Mouse (Mus musculus) left cerebral cortex, adult 2 months (tissue): Measurements from ENCODE around the gene Cab39. TPM values are rescaled to one million over a fixed set of nuclear protein-coding genes. Genes with fewer than 3 reads are reported as not detected.

Source experiments
- DNase-seq, 2 experiments: peaks; one replicate each; pipeline ENCODE4 v3.0.0; 2021 to 2022; ENCODE audit warnings: low spot score in 2 of 2, mixed read lengths in 1 of 2; ENCODE audit errors: extremely low spot score in 1 of 2
- H3K27ac ChIP-seq: fragments of 200-600 bp; 2 replicates; pipeline ENCODE4 v1.8.1; 2022
- H3K4me3 ChIP-seq: fragments of 200-600 bp; 2 replicates; pipeline ENCODE4 v1.8.1; 2022
- CTCF ChIP-seq: fragments of 200-600 bp; IDR thresholded peaks from 2 replicates; pipeline ENCODE4 v1.8.1; 2022; ENCODE audit warnings: antibody characterized with exemption, mild to moderate bottlenecking, moderate library complexity
- intact Hi-C: fragments of 180-260 bp; cut with DNase I; formaldehyde crosslinking; loops from one replicate; pipeline ENCODE4 v1.15.1; 2025
- total RNA-seq, 2 experiments: library from RNA; stranded (reverse); gene quantifications; 2 replicates each; pipeline ENCODE4 v1.2.3; 2021

Cab39 gene
- total RNA-seq, 2 experiments from 2014 or later, result 149 to 175 TPM

DNA sequence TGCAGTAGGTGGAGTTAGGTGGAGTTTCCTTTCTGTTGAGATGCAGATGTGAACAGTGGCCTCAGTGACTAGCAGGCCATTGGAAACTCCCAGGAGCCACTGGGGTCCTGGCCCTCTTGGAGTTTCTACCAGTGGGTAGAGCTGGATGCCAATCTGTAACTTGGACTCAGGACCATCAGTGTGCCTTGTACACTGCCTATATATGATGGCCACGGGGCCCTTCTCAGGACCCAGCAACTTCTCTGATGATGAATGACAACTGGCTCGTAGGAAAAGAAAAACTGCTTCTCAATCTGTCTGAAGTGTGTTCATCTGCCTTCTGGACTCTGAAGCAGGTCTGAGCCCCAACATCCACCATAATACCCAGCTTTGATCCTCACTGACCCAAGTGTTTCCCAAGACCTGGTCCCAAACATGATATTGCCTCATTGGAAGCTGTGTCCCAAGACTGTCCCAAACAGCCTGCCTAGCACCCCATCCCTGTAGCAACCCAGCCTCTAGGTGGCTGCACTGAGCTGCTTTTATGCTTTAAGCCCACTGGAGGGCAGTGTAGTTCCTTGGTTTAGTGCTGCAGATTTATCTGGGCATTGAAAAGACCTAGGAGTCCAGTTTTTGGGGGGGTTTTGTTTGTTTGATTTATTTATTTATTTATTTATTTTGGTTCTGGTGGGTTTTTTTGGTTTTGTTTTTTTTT is 59.9 kb downstream of the Cab39 start:
- Histone ChIP-seq H3K4me3 (no peak overlapping the region), H3K27ac (no peak overlapping the region)
- DNase-seq, result peak; percentile 72 to 77
- TF ChIP-seq CTCF, result peak; percentile 99
- intact Hi-C loops, result loop anchor here (2.0 to 10.0 kb wide), 4 partner anchors 42 to 1872 kb away; partner anchors contain the start of gene Itm2c

DNA sequence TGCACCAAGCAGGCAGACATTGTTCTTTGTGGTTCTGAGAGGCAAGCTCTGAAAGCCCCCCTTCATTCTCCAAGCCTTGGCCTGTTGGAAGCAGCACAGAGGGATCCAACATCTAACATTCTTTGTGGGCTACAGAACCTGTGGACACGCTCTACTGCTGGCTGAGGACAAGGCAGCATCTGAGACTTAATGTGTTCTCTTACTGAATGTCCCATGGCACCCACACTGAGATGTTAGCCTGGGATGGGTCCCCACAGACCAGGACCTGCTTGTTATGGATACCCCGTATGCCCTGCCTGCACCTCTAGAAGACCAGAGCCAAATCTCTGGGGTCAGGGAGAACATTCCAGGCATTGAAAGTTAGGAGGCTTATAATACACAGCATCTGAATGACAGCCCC is 60.6 kb downstream of the Cab39 start:
- no peak for TF ChIP-seq CTCF
- Histone ChIP-seq H3K27ac (no peak overlapping the region), H3K4me3 (no peak overlapping the region)
- intact Hi-C loops, result loop anchor here (1.0 to 10.0 kb wide), 5 partner anchors 41 to 1871 kb away; partner anchors contain the start of gene Itm2c
- DNase-seq, result no peak

DNA sequence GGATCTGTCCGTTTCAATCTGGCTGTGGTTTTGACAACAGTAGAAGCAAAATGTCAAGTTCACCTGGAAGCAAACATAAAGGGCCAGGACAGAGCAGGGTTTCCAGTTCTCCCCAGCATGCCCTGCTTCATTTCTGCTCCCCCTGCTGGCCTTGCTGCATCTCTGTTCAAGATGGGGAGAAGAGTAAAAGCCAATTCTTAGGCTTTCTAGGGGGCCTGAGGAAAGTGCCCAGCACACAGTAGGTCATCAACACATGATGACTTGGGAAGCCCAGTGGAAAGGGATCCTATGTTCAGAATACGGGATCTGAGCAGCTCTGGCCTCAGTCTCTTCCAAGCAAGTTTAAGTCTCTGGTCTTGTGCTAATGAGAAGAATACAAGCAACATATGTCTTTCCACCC is 61.2 kb downstream of the Cab39 start:
- intact Hi-C loops, result loop anchor here (1.0 to 10.0 kb wide), 4 partner anchors 78 to 1870 kb away; no protein-coding TSS in a partner anchor
- DNase-seq, result no peak
- no peak overlapping the region for H3K4me3 ChIP-seq
- peak; percentile 45 for TF ChIP-seq CTCF
- H3K27ac ChIP-seq, result no peak overlapping the region

DNA sequence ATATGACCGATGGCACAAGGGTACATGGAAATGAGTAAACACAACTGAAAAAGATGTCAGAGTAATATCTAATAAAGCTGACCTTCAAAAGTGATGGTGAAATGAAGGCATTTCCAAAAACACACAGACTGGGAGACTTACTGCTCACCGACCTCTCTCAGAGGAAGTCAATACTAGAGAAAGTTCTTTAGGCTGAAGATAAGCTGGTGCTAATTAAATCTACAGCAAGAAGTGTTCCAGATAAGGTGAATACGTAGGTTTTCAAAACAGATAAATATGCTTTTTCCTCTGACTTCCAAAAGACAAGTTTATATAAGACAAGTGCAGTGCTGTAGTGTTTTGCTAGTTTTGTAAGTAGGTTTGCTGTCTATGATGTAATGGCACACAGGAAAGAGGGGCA is 63.0 kb downstream of the Cab39 start:
- intact Hi-C loops, result loop anchor here (10.0 kb wide), 1 partner anchor 1869 kb away; no protein-coding TSS in a partner anchor
- H3K27ac ChIP-seq, result no peak overlapping the region
- TF ChIP-seq CTCF, result no peak
- no peak for DNase-seq
- H3K4me3 ChIP-seq, result no peak overlapping the region

DNA sequence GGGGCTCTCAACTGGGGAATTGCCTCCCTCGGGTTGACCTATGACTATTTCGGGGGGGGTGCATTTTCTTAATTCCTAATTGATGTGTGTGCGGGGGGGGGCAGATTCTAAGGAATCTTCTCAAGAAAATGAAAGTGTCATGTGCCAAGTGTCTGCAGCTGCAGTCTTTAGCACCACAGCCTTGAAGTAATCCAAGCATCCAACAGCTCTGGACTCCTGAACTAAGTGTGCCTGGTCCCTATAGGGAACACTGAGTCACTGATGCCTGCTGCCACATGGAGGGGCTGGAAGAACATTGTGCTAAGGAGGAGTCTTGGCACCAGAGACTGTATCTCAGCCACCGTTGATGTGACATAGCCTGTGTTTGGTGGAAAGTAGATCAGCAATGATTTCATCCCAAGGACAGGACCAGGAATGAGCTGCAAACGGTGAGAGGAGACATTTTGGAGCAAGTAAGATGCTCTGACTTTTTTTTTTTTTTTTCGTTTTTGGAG is 64.1 kb downstream of the Cab39 start:
- no peak for DNase-seq
- TF ChIP-seq CTCF, result no peak; the same call in 1 of the 2 replicates
- no peak overlapping the region for H3K4me3 ChIP-seq
- H3K27ac ChIP-seq, result no peak overlapping the region
- intact Hi-C loops, result loop anchor here (10.0 kb wide), 1 partner anchor 1867 kb away; no protein-coding TSS in a partner anchor

- Histone ChIP-seq H3K27ac (no peak overlapping the region), H3K4me3 (no peak overlapping the region)
- no peak for TF ChIP-seq CTCF
- intact Hi-C loops, result no loop called here
- no peak for DNase-seq
Observed at GRCm38 (mm10) chr1:85864383-85864782, 71.1 kb downstream of the Cab39 start.

DNA sequence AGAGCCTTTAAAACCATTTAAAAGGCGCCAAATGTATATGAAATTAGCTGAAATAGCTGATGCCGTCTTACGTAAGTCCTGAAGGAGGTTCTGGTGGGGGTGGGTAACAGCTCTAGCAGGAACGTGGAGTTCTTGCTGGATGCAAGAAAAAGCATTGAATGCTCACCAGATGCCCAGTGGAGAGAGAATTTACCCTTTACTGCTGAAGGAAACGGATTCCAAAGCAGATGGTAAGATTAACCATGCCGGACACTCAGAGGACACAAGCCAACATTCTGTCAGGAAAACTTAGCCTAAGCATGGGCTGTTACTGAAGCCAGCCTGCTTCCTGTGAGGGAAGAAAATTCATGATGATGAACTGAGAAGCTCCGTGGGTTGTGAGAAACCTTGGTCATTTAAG is 76.8 kb downstream of the Cab39 start:
- intact Hi-C loops, result loop anchor here (1.0 kb wide), 2 partner anchors 24 to 151 kb away; partner anchors contain the start of gene Itm2c
- DNase-seq, result peak; percentile 26 to 38
- peak overlapping the region; percentile 84 for H3K27ac ChIP-seq
- no peak for TF ChIP-seq CTCF
- no peak overlapping the region for H3K4me3 ChIP-seq

GRCm38 (mm10) chr1:85870546-85870945 is 77.3 kb downstream of the Cab39 start:
- intact Hi-C loops, result loop anchor here (1.0 kb wide), 2 partner anchors 24 to 151 kb away; partner anchors contain the start of gene Itm2c
- no peak for TF ChIP-seq CTCF
- no peak for DNase-seq
- H3K4me3 ChIP-seq, result no peak overlapping the region
- peak overlapping the region; percentile 64 for H3K27ac ChIP-seq

GRCm38 (mm10) chr1:85882003-85882402 is 88.8 kb downstream of the Cab39 start:
- TF ChIP-seq CTCF, result no peak
- intact Hi-C loops, result no loop called here

GRCm38 (mm10) chr1:85887221-85887620 is 94.0 kb downstream of the Cab39 start:
- H3K27ac ChIP-seq, result no peak overlapping the region
- H3K4me3 ChIP-seq, result no peak overlapping the region
- DNase-seq, result no peak
- intact Hi-C loops, result no loop called here
- no peak for TF ChIP-seq CTCF

More at GRCm38 (mm10) chr1:85882003-85882402, 88.8 kb downstream of the Cab39 start:
- Histone ChIP-seq H3K4me3 (no peak overlapping the region), H3K27ac (no peak overlapping the region)
- DNase-seq, result no peak

DNA sequence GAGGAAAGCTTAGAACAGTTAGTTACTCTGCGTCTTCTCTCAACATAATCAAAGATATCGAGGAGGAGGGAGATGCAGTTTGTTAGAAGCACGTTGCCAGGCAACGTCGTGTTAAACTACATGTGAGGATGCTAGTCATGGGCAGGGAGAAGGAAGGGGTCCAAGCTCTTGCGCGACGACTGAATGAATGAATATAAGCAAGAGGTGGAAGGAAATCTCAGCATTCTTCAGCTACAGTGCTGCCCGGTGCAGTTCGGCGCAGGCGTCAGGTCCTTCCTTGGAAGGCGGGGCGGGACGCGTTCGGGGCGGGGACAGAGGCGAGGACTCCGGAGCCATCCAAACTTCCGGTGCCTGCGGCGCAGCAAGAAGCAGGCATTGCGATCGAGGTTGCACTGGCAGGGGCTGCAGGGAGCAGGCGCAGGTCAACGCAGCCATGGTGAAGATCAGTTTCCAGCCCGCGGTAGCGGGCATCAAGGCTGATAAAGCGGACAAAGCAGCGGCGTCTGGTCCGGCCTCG is 101.0 kb downstream of the Cab39 start, which contains the start of gene Itm2c:
Gene Itm2c, plus strand, starts transcription at position 51 of the 517 bp plus-strand sequence.
- peak within 1 kb of the TSS; percentile 94 for H3K27ac ChIP-seq
- intact Hi-C loops, result loop anchor here (1.0 to 2.0 kb wide), 3 partner anchors 24 to 41 kb away; partner anchors contain the start of gene 4933407L21Rik
- no peak for TF ChIP-seq CTCF
- H3K4me3 ChIP-seq, result peak within 1 kb of the TSS; percentile 89
- DNase-seq, result peak; percentile 90 to 92
